Mouse (Mus musculus) spleen, postnatal 14 days (tissue): Measurements from ENCODE around the gene Fank1.
"Not testable (repeated sequence)": the region's sequence is repeated elsewhere in the genome, so short reads cannot be mapped to it uniquely, and the experiment has no call there.

ENCODE experiments used
- DNase-seq, 2 experiments: peaks; one replicate each; pipeline ENCODE4 v3.0.0; 2021 to 2022; ENCODE audit warnings: low spot score in 2 of 2

Fank1 gene

DNA sequence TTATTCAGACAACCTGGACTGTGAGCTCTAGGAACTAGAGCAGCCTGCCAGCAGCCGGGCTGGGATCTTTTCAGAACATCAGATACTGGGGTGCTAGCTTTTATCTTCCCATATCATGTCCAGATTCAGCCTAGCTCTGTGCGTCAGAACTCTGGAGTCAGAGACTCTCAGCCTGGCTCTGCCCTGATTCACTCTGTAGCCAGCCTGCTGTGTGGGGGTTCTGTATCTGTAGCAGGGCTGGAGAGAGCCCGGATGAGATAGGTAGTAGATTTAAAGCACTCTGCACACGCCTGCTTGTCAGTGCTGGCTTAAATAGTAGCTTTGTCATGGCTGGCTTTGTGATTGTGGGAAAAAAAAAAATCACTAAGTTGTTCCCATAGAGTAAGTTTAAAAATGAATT lies 51.9 kb downstream of the Fank1 start:
- no peak for DNase-seq

DNA sequence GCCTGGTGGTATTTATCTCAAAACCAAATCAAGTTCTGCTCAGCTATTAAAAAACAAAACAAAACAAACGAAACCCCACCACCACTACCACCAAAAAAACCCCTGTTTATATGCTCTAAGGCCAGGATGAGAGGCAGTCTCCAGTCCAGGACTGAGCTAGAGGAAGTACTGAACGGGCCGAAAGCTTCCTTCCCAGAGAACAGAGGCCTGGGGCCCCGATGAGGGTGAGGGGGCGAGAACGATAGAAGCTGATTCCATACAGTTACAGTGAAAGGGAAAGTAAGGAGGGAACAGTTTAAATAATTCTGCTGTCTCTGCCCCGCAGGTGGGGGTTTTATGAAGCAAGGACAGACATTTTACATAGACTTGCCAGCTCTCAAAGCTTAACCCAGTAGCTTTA lies 52.9 kb downstream of the Fank1 start:
- no peak for DNase-seq

DNA sequence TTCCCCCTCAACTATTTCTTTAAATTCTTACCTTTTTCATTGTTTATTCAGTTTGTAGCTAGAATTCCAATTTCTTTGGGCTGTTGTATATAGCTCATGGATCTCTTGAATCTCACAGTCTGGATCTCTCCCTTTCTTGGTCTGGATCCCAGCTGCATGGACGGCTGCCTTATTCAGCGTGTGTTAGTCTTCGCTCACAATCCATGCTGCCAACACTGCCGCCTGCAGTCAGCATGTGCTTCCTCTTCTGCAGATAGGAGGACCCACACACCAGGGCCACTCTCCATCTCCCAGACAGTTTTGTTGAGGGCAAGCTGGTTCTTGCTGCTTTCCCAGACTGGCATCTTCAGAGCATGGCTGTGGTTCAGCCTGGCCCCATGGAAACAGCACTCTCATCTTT lies 62.9 kb downstream of the Fank1 start:
- DNase-seq, result no peak

DNA sequence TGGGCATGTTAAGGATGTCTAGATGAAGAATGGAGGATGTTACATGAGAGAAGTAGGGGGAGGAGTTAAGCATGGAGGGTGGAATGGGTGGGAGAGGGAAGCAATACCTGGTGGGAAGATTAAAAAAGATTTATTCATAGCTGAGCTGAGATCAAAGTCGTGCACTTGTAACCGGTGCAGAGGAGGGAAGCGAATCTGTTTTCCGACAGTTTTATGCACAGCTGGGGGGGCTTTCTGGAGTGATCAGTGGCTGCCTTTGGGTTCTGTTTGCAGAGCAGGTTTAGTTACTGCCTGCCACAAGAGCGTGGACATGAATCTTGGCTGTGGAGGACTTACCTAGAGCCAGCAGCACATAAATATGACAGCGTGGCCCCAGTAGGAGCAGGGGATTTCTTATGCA lies 65.4 kb downstream of the Fank1 start:
- DNase-seq, result no peak

DNA sequence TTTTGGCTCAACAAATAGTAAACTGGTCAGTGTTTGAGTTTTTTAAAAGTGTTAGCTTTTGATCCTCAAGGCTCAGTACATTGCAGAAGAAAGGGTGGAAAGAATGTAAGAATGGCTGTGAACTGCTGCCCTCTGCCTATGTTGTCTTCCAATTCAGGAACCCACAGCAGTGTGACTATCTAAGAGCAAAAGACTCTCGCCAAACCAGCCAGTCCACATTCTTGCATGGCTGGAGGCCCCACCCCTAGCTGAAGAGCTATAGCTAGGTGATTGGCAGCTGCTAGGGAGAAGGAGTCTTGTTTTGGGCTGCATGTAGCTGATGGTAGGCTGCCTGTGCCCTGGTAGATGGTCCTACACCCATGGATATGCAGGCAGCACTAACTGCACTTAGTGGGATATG lies 70.5 kb downstream of the Fank1 start:
- DNase-seq, result no peak

DNA sequence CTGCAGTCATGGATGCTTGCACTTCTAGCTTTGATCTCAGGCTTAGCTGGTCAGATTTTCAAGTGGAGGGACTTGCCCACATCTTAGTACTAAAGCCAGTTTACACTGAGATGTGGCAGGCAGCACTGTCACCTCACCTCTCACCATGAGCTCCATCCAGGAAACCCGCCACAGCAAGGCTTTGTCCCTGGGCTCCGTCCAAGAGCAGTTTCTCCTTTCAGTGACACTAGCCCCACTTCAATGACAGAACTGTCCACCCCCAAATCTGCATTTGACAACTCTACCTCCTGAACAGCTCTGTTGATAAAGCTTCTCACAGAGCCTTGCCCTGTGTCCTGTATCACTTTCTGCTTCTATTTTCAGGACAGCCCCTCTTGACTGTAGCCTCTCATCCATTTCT lies 71.5 kb downstream of the Fank1 start:
- DNase-seq, result no peak

DNA sequence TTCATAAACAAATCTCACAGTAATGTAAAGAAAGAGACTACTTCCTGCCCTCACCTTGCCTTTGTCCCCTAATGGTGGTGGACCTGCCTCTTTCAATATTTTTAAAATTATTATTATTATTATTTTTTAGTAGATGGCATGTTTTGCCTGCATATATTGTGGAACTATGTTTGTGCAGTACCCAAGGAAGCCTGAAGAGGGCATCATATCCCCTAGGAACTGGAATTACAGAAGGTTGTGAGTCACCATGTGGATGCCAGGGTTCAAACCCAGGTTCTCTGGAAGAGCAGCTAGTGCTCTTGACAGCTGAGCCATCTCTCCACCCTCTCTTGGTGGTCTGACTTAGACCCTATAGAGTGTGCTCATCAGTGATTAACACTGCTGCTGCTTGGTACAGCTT lies 74.1 kb downstream of the Fank1 start:
- DNase-seq, result no peak

DNA sequence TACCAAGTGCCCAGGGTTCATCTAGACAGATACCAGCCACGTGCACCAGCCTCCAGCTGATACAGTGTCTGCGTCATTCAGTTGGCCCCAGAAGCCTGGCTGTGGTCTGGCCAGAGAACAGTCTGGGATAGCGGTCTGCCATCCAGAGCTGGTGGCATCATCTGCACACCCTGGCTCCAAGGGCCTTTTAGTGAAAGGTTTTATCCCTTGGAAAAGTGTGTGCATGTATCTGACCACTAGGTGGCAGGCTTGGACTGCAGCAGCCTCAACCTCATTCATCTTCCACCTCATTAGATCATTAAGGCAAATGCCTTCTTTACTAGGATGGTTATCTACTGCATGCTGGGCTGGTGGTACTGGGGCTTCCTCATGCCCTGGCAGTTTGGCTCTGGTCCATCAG lies 79.6 kb downstream of the Fank1 start:
- DNase-seq, result peak in 1 of 2 experiments; percentile 22

DNA sequence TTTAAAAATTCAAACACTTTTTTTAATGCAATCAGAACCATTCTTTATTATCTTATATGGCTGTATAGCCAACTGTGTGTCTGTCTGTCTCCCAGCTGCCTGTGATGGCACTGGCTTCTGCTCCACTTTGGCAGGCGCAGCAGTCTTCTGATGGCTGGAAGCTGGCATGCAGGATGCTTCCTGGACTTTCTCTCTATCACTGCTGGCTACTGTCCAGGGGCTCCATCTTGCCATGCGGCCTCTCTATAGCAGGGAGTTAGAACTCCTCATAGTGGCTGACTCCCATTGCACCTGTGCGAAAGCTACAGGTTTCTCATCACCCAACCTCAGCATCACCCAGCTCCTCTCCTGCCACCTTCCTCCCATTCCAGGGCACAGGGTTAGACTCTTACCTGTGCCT lies 81.8 kb downstream of the Fank1 start:
- DNase-seq, result no peak

DNA sequence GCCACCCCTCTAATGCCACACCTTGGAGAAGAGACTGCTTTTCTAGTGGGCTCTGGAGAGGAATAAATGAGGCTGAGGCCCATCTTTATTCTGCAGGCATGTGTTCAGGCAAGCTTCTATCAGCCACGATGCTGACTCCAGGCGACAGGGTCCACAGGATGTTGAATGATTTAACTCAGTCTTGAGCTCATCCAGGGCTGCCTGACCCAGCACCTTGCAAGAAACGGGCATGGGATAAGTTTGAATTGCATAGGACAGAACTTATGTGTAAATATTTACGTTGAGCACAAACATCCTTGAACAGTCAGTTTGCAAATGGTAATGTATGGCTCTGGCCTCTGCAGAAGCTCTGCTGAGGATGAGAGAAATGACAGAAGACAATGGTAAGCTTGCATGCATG lies 82.9 kb downstream of the Fank1 start:
- no peak for DNase-seq

DNA sequence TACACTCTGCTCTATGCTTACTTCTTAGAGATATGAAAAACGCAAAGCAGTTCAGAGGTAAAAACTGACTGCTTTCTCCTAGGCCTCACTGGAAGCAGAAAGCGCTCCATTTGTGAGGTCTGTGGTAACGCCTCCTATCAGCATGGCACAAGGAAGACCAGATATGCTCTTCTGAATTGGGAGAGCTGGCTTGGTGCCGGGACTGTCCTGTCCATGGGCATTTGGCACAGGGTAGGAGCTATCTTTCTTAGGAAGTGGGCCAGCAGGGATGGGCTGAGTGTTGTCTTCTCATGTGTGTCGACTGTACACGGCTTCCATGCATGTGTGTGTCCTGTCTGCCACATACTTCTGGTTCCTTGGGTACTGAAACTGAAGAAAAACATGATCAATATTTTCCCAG lies 85.6 kb downstream of the Fank1 start:
- DNase-seq, result no peak

DNA sequence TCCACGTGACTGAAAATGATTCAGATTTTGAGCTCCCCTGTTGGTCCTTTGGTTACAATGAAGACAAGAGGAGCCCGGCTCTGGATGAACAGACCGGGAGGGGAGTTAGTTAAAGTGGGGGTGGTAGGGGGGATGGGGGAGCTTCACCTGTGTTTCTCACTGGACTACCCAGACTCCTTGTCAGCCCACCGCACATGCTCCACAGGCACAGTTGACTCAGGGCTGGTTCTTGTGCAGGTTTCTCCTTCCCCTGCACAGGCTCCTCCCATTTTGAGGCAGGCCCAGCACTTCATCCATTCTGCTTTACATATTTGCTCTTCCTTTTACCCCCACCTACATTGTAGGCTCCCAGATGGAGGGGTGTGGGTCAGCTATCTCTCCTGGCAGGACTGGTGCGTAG lies 86.1 kb downstream of the Fank1 start:
- DNase-seq, result no peak

DNA sequence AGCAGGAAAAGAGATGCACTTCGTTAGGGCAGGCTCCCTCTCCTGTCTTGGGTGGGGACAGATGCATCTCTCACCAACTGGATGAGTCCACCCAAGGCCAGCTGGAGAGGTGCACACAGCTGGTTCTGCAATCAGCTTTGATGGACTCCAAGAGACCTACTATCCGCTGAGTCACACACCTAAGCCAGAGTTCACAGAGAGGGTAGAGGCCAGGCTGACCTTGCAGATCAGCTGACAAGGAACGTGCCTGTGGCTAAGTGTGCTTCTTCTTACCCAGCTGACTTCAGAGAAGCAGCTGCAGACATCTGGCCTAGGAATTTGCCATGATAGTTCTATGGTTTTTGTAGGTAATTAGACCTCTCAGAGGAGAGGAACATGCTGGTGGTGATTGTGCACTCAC lies 86.5 kb downstream of the Fank1 start:
- no peak for DNase-seq

DNA sequence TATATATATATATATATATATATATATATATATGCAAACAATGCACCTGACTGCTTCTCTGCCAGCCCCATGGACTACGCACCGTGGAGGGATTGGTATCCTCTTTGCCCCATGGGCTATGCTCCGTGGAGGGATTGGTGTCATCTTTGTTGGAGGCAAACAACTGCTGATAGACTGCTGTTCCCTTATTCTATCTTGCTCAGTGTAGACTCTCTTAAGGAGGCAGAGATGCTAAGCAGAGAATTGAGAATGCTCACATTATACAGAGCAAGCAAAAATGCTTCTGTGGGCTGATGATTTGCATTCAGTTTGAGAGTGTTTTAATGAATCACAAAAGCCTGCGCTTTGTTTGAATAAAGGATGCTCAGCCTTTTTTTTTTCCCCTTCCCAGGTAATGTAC lies 87.0 kb downstream of the Fank1 start:
- DNase-seq, result no peak

DNA sequence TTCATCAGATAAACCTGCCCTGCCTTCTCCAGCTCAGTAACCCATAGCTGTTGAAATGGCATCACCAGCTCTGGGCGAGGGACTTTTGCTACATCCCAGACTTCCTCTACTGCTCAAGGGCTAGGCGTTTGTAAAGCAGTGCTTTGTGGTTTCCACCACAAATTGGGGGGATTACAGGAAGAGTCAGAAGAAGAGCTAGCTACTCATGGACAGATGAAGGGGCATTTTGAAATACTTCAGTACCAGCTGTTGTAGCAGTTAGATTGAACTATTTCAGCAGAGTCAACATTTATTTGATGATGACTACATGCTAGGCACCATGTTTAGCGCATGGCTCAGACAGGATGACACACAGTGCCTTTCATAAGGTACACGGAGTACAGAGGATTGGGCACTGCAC lies 93.6 kb downstream of the Fank1 start:
- DNase-seq, result no peak

DNA sequence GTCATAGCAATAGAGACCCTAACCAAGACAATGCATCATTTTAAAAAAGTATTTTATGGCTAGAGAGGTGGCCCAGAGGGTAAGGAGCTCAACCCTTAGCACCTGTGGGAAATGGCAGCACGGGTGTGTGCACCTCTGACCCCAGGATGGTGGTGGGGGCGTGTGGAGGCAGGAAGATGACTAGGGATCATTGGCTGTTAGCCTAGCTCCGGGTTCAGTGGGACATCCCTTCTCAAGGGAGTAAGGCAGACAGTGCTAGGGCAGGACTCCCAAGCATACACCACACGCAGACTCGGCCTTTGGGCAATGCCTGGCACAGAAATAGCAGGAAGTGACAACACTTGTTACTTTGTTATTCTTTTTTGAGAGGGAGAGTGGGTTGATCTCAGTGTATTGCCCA lies 96.0 kb downstream of the Fank1 start:
- DNase-seq, result no peak

DNA sequence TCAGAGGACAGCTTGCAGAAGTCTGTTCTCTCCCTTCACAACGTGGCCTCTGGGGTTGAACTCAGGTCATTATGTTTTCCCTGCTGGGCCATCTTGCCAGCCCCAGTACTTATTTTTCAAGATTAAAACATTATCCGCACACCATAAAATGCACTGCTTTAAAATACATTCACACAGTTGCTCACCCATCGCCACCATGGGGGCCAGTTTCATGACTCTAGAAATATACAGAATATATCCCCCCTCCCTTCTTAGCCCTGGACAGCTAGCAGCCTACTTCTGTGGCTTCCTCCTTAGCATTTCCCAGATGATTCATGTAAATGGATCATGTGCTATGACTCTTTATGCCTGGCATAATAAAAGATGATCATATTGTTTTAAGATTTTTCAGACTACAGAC lies 99.5 kb downstream of the Fank1 start:
- no peak for DNase-seq

DNA sequence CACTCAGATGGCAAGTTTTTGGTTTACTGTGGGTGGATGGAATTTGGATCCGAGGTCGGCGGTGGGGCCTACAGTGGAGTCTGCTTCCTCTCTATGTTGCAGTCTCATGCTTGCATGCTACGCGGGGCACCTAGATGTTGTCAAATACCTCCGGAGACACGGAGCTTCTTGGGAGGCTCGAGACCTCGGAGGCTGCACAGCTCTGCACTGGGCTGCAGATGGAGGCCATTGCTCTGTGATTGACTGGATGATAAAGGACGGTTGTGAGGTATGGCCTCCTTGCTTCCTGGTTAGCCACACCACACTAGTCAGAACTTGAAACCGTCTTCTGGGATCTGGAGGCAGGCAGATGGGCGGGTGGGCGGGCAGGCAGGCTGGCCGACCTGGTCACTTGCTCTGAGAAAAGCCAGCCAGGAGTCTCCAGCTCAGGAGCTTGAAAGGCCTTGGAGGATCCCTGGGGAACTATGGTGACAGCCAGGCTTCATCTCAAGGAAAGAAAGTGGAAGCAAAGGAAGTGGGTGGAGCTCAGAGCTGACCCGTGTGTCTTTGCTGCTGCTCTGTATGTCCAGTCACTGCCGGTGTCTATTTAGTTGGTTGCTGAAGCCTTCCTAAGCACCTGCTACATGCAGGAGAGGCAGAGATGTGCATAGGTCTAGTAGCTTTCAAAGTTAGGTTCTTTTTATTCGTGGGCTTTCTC lies 100.1 kb downstream of the Fank1 start:
- no peak for DNase-seq

DNA sequence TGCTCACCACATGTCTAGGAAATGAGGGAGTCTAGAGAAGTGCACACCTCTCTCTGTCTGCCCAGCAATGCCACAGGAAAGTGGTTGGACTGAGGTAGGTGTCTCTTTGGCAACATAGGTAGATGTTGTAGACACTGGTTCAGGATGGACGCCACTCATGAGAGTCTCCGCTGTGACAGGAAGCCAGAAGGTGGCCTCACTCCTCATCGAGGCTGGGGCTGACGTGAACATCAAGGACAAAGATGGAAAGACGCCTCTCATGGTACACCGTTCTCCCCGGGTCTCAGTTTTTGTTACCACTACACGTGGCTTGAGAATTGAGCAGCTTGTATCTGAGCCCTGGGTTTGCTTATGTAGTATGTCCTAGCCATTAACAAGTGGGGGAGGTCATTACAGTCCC lies 103.1 kb downstream of the Fank1 start:
- no peak for DNase-seq

DNA sequence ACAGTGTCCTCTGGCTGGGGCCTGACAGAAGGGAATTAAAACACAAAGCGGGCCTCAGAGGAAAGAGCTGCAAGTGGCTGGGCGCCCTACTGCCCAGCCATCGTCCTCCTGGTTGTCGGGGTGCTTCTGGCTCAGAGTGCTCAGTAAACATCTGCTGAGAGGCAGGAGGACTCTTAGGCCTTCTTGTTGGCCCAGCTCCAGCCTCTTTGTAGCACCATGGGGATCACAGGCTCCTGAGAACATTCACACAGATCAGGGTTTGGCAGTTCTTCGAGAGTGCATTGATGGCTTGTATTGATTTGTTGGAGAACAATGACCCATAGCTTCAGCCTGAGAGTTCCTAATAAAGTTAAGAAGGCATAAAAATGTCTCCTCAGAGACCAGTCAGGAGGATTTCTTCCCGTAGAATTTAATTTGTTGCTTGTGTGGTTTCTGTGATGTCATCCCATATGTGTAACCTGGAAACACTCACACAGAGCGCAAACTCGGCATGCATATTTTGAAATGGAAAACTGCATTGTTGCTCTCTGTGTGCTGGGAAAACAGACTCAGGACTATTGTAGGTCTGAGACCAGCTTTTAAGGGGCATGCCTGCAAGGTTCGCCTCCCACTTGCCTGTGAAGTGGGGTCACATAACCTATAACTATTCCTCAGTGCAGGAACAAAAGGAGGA lies 108.2 kb downstream of the Fank1 start:
- not testable (repeated sequence) for DNase-seq

DNA sequence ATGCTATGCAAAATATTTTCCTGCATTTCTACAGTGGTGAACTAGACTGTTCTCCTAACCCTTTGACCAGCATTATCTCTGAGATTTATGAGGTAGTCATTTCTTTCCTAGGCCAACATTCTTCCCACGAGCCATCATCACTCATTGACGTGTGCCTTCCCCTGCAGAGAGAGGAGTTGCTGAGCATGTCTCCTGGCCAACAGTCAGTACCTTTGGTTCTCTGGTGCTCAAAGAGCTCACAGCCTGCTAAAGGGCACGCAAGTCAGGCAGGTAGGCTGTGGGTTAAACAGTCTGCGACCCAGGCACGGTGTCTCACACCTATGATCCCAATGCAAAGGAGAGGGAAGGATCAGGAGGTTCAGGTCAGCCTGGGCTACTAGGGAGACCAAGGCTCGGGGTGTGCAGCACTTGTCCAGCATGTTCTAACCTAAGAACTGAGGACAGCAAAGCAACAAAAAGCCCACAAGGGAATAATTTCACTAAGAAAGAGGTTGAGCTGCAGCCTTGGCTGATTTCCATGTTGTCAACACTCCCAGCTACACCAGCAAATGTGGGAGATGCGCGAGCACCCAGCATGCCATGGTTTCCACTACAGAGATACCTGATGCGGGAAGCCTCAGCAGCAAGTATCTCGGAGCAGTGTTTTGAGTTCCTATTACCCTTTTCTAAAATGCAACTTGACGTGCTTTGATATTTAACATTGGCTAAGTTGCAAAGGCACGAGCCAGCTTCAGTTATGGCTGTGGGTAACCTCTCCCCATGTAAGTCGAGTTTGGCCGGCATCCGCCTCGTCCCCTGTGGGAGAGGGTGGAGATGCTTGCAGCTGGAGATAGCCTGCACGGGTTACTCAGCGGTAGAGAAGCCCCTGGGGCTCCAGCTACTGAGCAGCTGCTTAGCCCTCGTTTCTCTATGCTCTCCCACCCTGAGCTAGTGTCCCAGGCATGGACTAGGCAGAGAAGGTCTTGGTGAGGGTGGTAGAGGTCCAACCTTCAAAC lies 112.6 kb downstream of the Fank1 start:
- no peak for DNase-seq

DNA sequence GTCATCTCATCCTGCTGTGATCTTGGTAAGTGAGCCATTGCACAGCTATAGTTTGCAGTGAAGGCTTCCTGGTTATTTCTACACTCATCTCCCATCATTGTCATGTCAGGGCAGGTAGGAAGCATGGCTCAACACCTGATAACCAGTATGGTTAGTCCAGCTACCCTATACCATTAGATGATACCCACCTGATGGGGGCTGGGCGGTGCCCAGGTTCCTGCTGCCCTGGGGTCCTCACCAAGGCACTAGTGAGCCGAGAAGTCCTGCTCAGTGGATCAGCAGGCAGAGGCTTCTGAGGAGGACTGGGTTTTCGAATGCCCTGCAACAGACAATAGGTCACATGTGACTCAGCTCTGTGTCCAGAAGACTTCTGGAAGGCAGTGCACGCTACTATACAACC lies 113.3 kb downstream of the Fank1 start:
- no peak for DNase-seq

DNA sequence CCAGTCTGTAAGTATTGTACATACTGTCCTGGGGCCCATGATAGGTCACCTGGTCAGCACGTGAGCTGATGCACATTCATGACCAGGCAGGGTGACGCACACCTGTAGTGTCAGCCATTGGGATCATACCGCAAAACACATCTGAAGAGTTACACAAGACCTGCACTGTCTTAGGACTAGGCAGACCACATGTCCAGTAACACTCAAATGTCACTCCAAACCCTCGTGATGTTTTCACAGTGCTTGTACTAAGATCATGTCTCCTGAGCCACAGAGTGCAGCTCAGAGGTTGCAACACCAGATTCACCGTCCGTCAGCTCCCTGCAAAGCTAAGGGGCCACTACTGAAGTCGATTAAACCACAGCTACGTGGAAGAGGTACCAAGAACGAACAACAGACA lies 114.6 kb downstream of the Fank1 start:
- no peak for DNase-seq
